Mouse (Mus musculus): ENCODE data around the gene Phc3.

Phc3 gene

DNA sequence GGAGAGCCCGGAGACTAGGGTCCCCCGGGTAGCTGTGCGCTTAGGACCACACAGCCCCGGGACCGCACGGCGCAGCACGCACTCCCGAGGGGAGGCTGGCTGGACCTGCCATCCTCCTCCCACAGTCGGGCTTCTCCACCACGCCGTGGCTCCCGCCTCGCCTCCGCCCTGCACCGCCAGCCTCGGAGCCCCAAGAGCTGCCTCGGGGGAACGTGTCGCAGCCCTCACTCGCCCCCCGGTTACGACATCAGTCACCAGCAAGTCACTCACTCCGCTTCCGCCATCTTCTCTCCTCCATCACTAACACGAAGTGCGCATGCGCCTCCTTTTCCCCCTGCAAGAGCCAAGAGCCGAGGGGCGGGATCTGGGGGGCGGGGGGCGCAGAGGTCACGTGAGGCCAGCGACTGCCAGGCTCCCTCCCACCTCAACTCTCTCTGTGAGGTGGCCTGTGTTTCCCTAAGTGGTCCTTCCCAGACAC, at the start of gene Phc3:
TSS of gene Phc3 (minus strand) at position 312 of the 478 bp plus-strand sequence.
- peak; percentile 91 to 95 for DNase-seq

GRCm38 (mm10) chr3:31017652-31018051, 48.4 kb upstream of the Phc3 start:
- DNase-seq: no peak

GRCm38 (mm10) chr3:31016594-31017196, 47.5 kb upstream of the Phc3 start:
- DNase-seq: no peak

GRCm38 (mm10) chr3:31015682-31016443, 46.6 kb upstream of the Phc3 start:
- DNase-seq: no peak

- DNase-seq: no peak
Observed at GRCm38 (mm10) chr3:31014374-31014773, 45.2 kb upstream of the Phc3 start.

DNA sequence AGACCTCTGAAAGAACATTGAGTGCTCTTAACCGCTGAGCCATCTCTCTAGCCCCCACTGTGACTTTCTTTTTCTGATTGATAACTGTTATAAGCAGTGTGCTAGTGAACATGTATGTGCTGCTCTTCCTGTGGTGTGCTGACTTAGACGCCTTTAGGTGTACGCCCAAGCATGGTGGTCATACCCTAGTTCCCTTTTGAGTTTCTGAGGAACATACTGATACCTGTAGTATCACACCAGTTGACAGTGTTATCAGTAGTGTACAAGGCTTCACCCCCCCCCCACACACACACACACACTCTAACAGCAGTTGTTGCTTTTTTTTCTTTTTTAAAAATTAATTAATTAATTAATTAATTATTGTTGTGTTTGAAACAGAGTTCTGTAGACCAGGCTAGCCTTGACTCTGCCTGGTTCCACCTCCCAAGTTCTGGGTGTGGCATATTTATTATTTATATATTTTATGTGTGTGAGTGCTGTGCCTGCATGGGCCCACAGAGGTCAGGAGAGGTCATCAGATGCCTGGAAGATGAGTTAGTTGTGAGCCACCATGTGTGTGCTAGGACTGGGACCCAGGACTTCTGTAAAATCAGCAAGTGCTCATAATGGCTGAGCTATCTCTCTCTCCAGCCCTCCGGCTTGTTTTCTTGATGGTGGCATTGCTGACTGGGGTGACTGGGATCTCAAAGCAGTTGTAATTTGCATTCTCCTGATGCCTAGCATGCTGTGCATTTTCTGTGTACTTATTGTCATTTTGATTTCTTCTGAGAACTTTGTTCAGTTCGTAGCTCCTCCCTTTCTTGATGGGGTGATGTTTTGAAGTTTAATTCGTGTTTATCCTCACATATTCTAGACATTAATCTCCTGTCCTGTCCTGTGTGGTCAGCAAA, 35.4 kb upstream of the Phc3 start:
- DNase-seq: no peak

DNA sequence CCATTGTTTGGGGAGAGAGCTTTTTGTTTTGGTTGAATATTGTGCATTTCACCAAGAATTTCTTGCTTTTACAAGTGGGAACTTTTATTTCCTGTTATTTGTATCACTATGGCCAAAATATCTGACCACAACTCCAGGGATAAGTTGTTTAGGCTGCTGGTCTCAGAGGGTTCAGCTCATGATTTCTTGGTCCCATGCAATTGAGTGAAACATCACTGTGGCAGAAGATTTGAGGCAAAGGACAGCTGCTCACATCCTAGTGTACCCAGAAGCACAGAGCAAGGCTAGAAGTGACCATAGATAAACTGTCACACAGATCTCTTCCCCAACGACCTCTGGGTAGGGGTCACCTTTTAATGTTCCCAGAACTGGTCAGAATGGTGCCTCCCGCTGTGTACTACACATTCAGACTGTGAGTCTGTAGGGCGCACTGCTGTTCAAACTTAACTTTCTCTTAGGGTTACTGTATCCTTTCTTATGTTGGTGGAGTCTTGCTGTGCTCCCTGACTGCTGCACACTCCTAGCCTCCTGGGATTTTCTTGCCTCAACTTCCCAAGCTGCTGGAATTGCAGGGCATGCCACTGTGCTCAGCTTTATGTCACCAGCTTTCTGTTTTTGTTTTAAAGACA, 31.9 kb upstream of the Phc3 start:
- no peak for DNase-seq

DNA sequence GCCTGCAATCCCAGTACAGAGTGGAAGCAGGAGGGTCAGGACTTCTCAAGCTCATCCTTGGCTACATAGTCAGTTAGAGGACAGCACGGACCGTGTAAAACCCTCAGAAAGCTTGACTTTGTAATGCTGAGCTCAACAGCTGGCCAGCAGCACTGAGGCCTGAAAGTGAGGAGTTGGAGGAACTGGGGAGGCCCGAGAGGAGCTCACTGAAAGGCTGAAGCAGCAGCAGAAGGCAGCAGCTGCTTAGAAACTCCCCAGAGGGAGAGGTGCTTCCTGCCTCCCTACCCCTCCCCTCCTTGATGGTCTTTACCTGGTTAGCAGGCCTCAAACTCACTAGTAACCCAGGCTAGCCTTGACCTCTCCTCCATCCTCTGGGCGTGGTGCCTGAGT, 30.8 kb upstream of the Phc3 start:
- no peak for DNase-seq

- DNase-seq: no peak
Observed at GRCm38 (mm10) chr3:30999401-31000017, 30.3 kb upstream of the Phc3 start.

DNA sequence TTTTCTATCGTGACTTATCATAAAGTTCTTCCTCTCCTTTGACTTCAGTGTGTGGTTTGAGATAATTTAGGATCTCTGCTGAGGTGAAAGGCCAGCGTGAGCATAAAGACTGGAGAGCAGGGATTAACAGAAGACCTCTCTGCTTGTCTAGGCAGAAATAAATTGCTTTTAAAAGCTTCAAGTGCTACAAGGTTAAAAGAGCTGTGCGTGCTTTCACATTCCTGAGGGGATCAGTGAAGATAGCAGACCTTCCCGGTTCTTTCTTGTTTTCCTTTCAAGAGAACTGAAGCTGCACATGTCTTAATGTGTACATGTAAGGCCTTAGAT, 27.4 kb upstream of the Phc3 start:
- no peak for DNase-seq

DNA sequence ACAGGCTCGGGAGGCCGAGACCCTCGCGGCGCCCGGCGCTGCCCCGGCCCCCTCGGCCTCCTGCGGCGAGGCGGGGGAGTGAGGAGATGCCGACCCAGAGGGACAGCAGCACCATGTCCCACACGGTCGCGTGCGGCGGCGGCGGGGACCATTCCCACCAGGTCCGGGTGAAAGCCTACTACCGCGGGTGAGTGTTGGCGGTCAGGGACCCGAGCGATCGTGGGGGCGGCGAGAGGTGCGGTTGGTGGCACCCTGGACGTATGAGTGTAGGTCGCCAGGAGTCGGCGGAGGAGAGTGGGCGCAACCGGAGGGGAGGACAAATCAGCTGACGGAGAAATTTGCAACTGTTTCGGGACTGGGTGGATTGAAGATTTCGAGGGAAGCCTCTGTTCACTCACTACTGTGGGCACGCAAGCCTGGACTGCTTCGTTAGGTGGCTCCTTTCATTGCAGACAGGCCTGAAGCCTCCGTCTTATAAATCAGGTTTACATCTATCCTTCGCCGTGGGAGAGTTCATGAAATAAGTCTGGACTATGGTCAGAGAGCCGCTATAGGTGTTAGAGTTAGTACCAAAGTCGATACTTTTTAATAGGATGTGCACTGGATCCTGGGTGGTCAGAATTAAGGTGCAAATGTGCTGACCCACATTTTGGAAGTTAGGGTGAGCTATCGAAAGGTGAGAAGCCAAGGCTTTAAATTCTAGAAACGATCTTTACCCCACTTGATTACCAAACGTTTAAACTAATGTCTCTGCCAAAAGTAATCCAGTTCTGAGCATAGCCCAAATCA, 26.9 kb upstream of the Phc3 start:
- no peak for DNase-seq

DNA sequence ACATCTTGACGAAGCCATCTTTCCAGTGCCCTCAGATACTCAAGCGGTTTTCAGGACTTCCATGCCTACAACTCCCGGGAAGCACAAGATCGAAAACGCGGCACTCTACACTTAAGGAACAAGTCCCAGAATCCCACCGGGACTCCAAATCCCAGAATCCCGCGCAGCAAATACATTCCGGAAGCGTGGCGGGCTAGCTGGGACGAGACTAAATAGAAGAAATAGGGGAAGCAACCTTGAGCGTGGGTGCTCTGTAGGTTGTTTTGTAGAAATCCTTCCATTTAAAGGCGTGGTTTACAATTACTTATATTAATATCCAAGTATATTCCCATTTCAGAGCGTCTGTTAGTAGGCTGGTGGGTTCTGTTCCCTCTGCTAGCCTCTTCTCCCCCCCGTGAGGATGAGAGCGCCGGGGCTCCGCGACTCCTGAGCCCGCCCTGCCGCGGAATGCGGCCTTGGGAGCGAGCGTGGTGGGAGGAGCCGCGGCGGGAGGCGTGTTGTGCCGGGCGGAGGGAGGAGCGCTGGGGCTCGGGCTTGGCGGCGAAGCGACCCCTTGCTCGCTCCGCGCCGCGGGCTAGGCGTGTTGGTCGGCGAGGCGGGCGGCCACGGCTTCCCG, 26.2 kb upstream of the Phc3 start, which contains the start of gene Prkci:
TSS of gene Prkci (plus strand) at position 465 of the 616 bp plus-strand sequence.
- peak; percentile 94 to 95 for DNase-seq

GRCm38 (mm10) chr3:30994859-30995258, 25.6 kb upstream of the Phc3 start:
- DNase-seq: no peak

DNA sequence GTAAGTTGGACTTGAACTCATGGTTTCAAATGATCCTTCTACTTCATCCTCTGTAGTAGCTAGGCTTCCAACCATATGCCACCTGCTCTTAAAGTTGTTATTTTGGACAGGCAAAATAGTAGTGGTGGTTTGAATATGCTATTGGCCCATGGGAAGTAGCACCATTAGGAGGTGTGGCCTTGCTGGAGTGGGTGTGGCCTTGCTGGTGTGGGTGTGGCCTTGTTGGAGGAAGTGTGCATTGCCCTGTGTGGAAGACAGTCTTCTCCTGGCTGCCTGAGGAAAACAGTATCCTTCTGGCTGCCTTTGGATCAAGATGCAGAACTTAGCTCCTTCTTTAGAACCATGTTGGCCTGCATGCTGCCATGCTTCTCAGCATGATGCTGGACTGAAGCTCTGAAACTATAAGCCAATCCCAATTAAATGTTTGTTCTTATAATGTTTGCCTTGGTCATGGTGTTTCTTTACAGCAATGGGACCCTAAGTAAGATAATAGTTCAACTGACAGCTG, 23.9 kb upstream of the Phc3 start:
- peak in 1 of 2 experiments; percentile 15 for DNase-seq

GRCm38 (mm10) chr3:30992161-30992560, 22.9 kb upstream of the Phc3 start:
- no peak for DNase-seq

GRCm38 (mm10) chr3:30987396-30988318, 18.4 kb upstream of the Phc3 start:
- DNase-seq: no peak

GRCm38 (mm10) chr3:30982924-30983536, 13.8 kb upstream of the Phc3 start:
- DNase-seq: no peak

GRCm38 (mm10) chr3:30981616-30982380, 12.6 kb upstream of the Phc3 start:
- no peak for DNase-seq

Data from thymus, postnatal 36 days (tissue).